Mouse (Mus musculus): ENCODE results near the gene Rasa3. TPM values are rescaled to one million over a fixed set of nuclear protein-coding genes. Genes with fewer than 3 reads are reported as not detected.

Rasa3 gene
- polyA plus RNA-seq, 1 experiment: 83.2 TPM

DNA sequence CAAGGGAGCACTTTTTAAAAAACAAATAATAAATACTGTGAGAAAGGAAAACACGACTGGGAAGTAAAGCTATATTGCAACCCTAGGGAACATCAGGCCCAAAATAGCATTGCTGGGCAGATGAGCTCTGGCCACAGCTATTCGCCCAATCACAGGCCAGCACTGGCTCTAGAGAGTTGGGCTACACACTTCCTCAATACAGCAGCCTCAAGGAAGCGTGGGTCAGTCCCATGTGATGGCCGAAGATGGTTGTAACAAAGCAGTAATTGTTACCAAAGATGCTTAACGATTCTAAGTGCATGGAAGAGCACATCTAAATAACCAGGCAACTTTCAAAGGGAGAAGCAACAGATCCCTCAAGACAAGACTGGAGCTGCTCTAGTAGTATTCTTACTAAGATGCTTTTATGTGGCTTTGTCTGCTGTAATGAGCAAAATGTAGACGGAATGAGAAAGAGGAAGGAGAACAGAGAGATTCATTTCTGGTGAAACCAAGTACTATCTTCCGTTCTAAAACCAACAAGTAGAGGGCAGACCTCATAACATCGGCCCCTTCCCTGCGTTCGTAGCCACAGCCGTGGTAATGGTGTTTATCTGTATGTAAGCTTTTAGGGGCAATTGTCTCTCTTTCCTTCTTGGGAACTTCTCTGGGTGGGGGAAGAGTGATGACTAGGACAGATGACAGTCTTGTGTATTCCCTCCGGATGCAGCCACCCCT, 3.0 kb downstream of the Rasa3 start:
- TF ChIP-seq POLR2A (IDR thresholded peaks at IDR 0.05; ENCODE audit: borderline replicate concordance, low read depth, low read length) (no peak), CTCF (IDR thresholded peaks at IDR 0.05; ENCODE audit: low read depth, low read length) (no peak)
- Histone ChIP-seq H3K4me1 (ENCODE audit: control insufficient read depth, insufficient read depth, low read length) (peaks cover 38% of the 10 kb centered on the region), H3K4me3 (ENCODE audit: insufficient read depth, low read length) (peak overlapping the region; percentile 89), H3K27ac (ENCODE audit: insufficient read depth, low read depth, low read length) (peak overlapping the region; percentile 95)

DNA sequence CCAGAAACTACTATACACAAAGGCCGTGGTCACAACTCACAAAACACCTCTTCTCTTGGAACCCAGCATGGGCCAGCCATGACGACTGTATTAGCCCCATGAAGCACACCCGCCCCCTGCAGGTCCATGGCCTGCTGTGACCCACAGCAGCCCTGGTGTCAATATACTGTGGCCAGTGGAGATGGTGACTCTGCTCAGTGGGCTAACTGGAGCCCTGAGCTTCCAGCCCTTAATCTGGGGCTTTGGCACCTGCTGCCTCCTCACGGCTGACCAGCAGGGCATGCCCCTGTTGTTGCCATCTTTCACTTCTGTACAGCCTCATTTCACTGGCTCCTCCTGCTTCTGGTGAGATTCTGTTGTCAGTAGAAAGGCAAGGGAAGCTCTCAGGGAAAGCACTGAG, 4.2 kb downstream of the Rasa3 start:
- TF ChIP-seq POLR2A (IDR thresholded peaks at IDR 0.05; ENCODE audit: borderline replicate concordance, low read depth, low read length) (no peak), CTCF (IDR thresholded peaks at IDR 0.05; ENCODE audit: low read depth, low read length) (no peak)
- Histone ChIP-seq H3K27ac (ENCODE audit: insufficient read depth, low read depth, low read length) (peak overlapping the region; percentile 95), H3K4me3 (ENCODE audit: insufficient read depth, low read length) (peak overlapping the region; percentile 49), H3K4me1 (ENCODE audit: control insufficient read depth, insufficient read depth, low read length) (peaks cover 34% of the 10 kb centered on the region)

DNA sequence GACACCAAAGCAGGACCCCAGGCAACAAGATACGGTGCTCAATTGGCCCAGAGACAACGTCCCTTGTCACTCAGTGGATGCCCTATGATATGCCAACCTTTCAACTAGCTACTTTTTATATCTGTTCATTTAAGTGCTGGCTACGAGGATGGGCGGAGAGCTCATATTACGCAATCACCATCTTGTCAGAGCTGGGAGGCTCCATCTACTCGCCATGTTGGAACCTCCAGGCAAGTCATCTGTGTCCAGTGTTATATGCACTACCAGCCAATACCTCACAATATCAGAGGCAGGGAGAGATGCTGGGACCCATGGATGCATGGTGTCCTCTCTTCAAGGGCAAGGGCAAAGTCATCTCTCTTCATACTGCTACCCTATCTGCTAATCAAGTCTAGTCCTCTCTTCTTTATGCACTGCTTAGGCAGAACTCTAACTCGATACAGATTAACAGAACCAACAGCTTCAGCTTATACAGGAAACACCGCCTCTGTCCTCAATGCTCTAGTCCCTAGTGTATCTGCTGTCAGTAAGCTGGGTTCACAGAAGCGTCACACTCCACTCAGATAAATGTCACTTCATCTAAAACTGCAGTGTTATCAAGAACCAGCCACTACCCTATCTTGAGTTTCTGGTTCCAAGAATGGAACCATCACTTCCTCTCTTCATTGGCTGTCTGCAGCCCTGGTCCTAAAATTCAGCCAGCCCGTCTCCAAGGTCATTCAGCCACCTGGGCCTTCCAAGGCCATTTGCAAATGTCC, 6.0 kb downstream of the Rasa3 start:
- TF ChIP-seq CTCF (IDR thresholded peaks at IDR 0.05; ENCODE audit: low read depth, low read length): no peak
- no peak for TF ChIP-seq POLR2A (IDR thresholded peaks at IDR 0.05; ENCODE audit: borderline replicate concordance, low read depth, low read length)
- H3K27ac ChIP-seq (ENCODE audit: insufficient read depth, low read depth, low read length): peak overlapping the region; percentile 11
- no peak overlapping the region for H3K4me3 ChIP-seq (ENCODE audit: insufficient read depth, low read length)
- H3K4me1 ChIP-seq (ENCODE audit: control insufficient read depth, insufficient read depth, low read length): peaks cover 35% of the 10 kb centered on the region

DNA sequence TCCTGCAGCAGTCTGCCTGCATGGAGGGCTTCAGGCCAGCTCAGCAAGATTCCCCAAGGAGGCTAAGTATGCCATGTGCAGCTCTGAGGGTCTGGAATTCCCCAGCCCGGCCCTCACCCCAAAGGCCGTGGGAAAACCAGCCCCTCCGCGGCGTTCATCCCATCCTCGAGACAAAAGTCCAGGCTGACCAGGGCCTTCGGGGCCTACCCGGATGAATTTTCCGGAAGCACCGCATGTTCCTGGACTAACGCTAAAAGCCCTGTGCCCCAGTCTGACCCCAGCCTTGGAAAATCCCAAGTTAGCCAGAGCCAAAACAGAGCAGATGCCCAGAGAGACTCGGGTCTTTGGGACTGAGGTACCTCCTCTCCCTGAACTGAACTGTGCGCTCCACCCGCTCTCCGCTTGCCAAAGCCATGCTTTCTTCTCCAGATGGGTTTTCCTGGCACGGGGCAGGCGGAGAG, 7.4 kb downstream of the Rasa3 start:
- no peak overlapping the region for H3K4me3 ChIP-seq (ENCODE audit: insufficient read depth, low read length)
- TF ChIP-seq POLR2A (IDR thresholded peaks at IDR 0.05; ENCODE audit: borderline replicate concordance, low read depth, low read length) (no peak), CTCF (IDR thresholded peaks at IDR 0.05; ENCODE audit: low read depth, low read length) (no peak)
- H3K4me1 ChIP-seq (ENCODE audit: control insufficient read depth, insufficient read depth, low read length): peaks cover 42% of the 10 kb centered on the region
- no peak overlapping the region for H3K27ac ChIP-seq (ENCODE audit: insufficient read depth, low read depth, low read length)

DNA sequence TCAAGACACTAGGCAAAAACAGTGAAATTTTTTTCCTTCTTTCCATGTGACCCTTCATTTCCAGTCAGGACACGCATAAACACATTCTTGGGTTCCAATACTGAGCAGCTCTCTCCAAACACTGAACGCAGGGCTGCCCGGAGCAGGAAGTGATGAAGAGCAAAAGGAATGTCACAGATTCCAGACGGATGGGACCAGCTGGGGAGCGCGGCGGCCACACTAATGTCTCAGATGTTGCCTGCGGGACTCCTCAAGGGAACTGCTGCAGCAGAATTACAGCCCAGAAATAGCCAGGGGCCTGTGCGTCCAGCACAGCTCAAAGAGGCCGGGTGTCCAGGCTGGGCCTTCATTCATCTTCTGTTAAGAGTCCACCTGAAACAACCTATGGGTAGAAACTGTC, 9.0 kb downstream of the Rasa3 start:
- H3K4me3 ChIP-seq (ENCODE audit: insufficient read depth, low read length): no peak overlapping the region
- H3K27ac ChIP-seq (ENCODE audit: insufficient read depth, low read depth, low read length): no peak overlapping the region
- H3K4me1 ChIP-seq (ENCODE audit: control insufficient read depth, insufficient read depth, low read length): peaks cover 42% of the 10 kb centered on the region
- TF ChIP-seq CTCF (IDR thresholded peaks at IDR 0.05; ENCODE audit: low read depth, low read length) (no peak), POLR2A (IDR thresholded peaks at IDR 0.05; ENCODE audit: borderline replicate concordance, low read depth, low read length) (no peak)

DNA sequence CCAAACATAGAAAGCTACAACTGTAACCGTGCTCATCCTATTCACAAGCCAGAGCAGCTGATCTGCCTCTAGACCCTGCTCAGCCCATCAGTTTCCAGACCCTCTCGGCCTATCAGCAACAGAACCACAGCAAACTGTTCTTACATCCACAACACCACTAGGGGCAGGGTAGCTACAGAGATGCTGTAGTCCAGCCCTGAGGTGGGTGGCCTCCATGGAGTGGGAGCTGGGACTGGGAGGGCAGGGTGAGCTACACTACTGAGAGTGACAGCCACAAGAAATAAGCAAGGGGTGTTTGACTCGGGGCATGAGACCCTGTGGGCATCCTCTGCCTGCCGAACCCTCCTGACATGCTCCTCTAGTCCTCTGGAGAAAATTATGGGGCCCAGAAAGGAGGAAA, 9.5 kb downstream of the Rasa3 start:
- TF ChIP-seq CTCF (IDR thresholded peaks at IDR 0.05; ENCODE audit: low read depth, low read length): no peak
- no peak for TF ChIP-seq POLR2A (IDR thresholded peaks at IDR 0.05; ENCODE audit: borderline replicate concordance, low read depth, low read length)
- Histone ChIP-seq H3K4me1 (ENCODE audit: control insufficient read depth, insufficient read depth, low read length) (peaks cover 38% of the 10 kb centered on the region), H3K27ac (ENCODE audit: insufficient read depth, low read depth, low read length) (no peak overlapping the region), H3K4me3 (ENCODE audit: insufficient read depth, low read length) (no peak overlapping the region)

DNA sequence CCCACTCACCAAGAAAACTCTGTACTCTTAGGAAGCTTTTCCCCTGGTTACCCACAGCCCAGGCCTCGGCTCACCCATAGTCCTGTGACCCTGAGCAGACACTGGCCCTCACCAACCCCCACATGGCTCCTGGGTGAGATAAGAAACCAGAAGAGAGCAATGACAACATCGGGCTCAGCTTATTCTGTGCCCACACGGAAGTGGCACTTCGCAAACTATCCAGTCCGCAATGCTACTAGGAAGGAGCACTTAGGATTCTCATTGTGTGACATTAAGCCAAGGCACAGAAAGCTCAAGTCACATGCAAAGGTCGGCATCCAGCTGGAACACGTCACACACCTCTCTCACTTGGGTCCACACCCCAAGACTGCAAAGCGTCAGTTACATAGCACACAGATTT, 11.5 kb downstream of the Rasa3 start:
- TF ChIP-seq POLR2A (IDR thresholded peaks at IDR 0.05; ENCODE audit: borderline replicate concordance, low read depth, low read length) (no peak), CTCF (IDR thresholded peaks at IDR 0.05; ENCODE audit: low read depth, low read length) (no peak)
- H3K27ac ChIP-seq (ENCODE audit: insufficient read depth, low read depth, low read length): peak overlapping the region; percentile 16; the same call in 1 of the 2 replicates
- H3K4me3 ChIP-seq (ENCODE audit: insufficient read depth, low read length): no peak overlapping the region
- H3K4me1 ChIP-seq (ENCODE audit: control insufficient read depth, insufficient read depth, low read length): peaks cover 32% of the 10 kb centered on the region

DNA sequence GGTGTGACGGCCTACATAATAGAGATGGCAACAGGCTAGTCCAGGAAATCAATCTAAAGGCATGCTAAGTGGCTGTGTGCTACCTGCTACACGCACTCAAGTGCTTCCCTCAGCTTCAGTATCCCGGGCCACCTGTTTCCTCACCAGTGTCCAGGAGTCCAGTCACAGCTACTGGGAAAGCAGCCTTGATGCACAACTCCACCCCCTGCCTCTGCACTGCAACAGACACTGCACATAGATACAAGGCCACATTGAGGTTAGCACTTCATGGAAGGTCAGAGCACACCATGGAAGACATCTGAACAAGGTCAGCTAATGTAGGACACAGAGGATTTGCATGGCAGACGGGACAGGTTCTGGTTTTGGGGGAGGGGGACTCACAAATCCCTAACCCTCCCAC, 11.9 kb downstream of the Rasa3 start:
- H3K4me3 ChIP-seq (ENCODE audit: insufficient read depth, low read length): no peak overlapping the region

DNA sequence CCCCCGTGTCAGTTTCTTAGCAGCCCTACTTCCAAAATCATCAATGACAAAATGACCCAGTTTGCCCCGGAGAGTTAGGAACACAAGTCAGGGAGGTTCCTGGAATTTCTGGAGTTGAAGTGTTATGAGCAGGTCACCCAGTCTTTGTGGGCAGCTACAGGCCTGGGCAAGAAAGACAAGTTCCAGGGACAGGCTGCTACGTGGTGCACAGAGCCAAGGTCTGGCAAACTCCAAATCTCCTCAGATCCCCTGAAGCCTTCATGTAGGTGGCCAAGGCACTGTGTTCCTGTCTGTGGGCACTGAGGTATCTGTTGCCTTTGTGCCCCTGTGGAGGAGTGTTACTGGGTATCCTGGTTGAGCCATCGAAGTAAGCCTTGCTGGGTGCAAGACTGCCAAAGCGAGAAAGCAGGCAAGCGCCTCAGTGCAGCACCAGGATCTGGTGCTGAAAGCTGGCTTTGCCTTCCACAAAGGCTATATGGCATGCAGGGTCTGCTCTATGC, 12.6 kb downstream of the Rasa3 start:
- peaks cover 37% of the 10 kb centered on the region for H3K4me1 ChIP-seq (ENCODE audit: control insufficient read depth, insufficient read depth, low read length)
- H3K27ac ChIP-seq (ENCODE audit: insufficient read depth, low read depth, low read length): no peak overlapping the region
- no peak overlapping the region for H3K4me3 ChIP-seq (ENCODE audit: insufficient read depth, low read length)
- no peak for TF ChIP-seq POLR2A (IDR thresholded peaks at IDR 0.05; ENCODE audit: borderline replicate concordance, low read depth, low read length)
- no peak for TF ChIP-seq CTCF (IDR thresholded peaks at IDR 0.05; ENCODE audit: low read depth, low read length)

More for the DNA sequence above, 11.9 kb downstream of the Rasa3 start:
- H3K27ac ChIP-seq (ENCODE audit: insufficient read depth, low read depth, low read length): peak overlapping the region; percentile 7; the same call in 1 of the 2 replicates
- no peak for TF ChIP-seq CTCF (IDR thresholded peaks at IDR 0.05; ENCODE audit: low read depth, low read length)
- no peak for TF ChIP-seq POLR2A (IDR thresholded peaks at IDR 0.05; ENCODE audit: borderline replicate concordance, low read depth, low read length)
- peaks cover 32% of the 10 kb centered on the region for H3K4me1 ChIP-seq (ENCODE audit: control insufficient read depth, insufficient read depth, low read length)

DNA sequence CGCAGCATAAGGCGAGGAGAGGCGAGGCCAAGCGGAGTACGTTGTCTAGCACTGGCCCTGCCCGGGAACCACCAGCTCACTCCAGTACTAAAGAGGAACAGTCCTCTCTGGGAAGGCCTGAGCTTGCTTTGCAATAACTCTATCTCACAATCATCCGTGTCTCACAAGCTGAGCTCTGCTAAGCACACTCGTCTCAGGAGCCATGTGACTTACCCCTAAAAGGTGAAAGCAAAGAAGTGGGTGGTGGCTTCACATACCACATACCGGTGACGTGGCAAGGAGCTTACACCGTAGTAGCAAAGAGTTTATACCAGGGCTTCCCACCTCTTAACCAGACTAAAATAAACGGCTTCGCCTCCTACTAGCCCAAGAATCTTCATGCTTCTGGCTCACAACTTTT, 17.1 kb downstream of the Rasa3 start:
- Histone ChIP-seq H3K4me3 (ENCODE audit: insufficient read depth, low read length) (no peak overlapping the region), H3K27ac (ENCODE audit: insufficient read depth, low read depth, low read length) (peak overlapping the region; percentile 7; the same call in 1 of the 2 replicates), H3K4me1 (ENCODE audit: control insufficient read depth, insufficient read depth, low read length) (peaks cover 34% of the 10 kb centered on the region)
- no peak for TF ChIP-seq POLR2A (IDR thresholded peaks at IDR 0.05; ENCODE audit: borderline replicate concordance, low read depth, low read length)
- TF ChIP-seq CTCF (IDR thresholded peaks at IDR 0.05; ENCODE audit: low read depth, low read length): no peak
